Mouse (Mus musculus) stomach, postnatal 0 days (tissue): ENCODE data around the gene Arl6ip4.

Experiments used
- CTCF ChIP-seq: IDR thresholded peaks from 2 replicates; pipeline ENCODE4 v1.5.1; 2016; ENCODE audit warnings: antibody characterized with exemption, low read depth, mild to moderate bottlenecking, moderate library complexity
- EP300 ChIP-seq: optimal IDR thresholded peaks from 2 replicates; pipeline ENCODE3; 2016; ENCODE audit warnings: antibody characterized with exemption

GRCm38 (mm10) chr5:124082941-124083688, 32.8 kb upstream of the Arl6ip4 start:
- TF ChIP-seq CTCF (no peak), EP300 (no peak)
